Mouse (Mus musculus): ENCODE results near the gene Stx1a. TPM values are rescaled to one million over a fixed set of nuclear protein-coding genes. Genes with fewer than 3 reads are reported as not detected.

Gene Stx1a
- total RNA-seq, 2 experiments from 2014 or later: 3.3 to 3.9 TPM

- intact Hi-C loops (cut with DNase I): no loop called here
- no peak for DNase-seq
These were observed 15.3 kb upstream of the Stx1a start for GRCm38 (mm10) chr5:135007802-135008571.

GRCm38 (mm10) chr5:135008671-135009589 lies 14.4 kb upstream of the Stx1a start, which contains the start of gene Abhd11:
Gene Abhd11, plus strand, starts transcription at chr5:135009152.
- DNase-seq: peak; percentile 98 to 99
- intact Hi-C loops (cut with DNase I): no loop called here

GRCm38 (mm10) chr5:135009590-135010319 lies 13.5 kb upstream of the Stx1a start:
- intact Hi-C loops (cut with DNase I): loop anchor here (5.0 to 10.0 kb wide), 2 partner anchors 183 to 275 kb away; no protein-coding TSS in a partner anchor
- DNase-seq: peak; percentile 93 to 94

GRCm38 (mm10) chr5:135010320-135010709 lies 13.0 kb upstream of the Stx1a start:
- no peak for DNase-seq
- intact Hi-C loops (cut with DNase I): loop anchor here (5.0 to 10.0 kb wide), 2 partner anchors 182 to 274 kb away; no protein-coding TSS in a partner anchor

GRCm38 (mm10) chr5:135010841-135011743 lies 12.2 kb upstream of the Stx1a start:
- intact Hi-C loops (cut with DNase I): loop anchor here (5.0 to 10.0 kb wide), 2 partner anchors 181 to 274 kb away; no protein-coding TSS in a partner anchor
- DNase-seq: no peak

- intact Hi-C loops (cut with DNase I): loop anchor here (5.0 to 10.0 kb wide), 2 partner anchors 180 to 273 kb away; no protein-coding TSS in a partner anchor
- peak in 1 of 2 experiments; percentile 48 for DNase-seq
These were observed 11.3 kb upstream of the Stx1a start for GRCm38 (mm10) chr5:135011809-135012613.

- intact Hi-C loops (cut with DNase I): loop anchor here (5.0 to 10.0 kb wide), 2 partner anchors 179 to 272 kb away; no protein-coding TSS in a partner anchor
- DNase-seq: peak; percentile 67 to 84
These were observed 10.4 kb upstream of the Stx1a start for GRCm38 (mm10) chr5:135012671-135013441.

GRCm38 (mm10) chr5:135015497-135015896 lies 7.8 kb upstream of the Stx1a start:
- peak; percentile 90 to 91 for DNase-seq
- intact Hi-C loops (cut with DNase I): loop anchor here (1.0 to 10.0 kb wide), 4 partner anchors 49 to 269 kb away; partner anchors contain the start of genes Bud23 and Dnajc30

- intact Hi-C loops (cut with DNase I): loop anchor here (10.0 kb wide), 1 partner anchor 269 kb away; no protein-coding TSS in a partner anchor
These were observed 7.0 kb upstream of the Stx1a start for GRCm38 (mm10) chr5:135016224-135016759.

GRCm38 (mm10) chr5:135021814-135022213 lies 1.5 kb upstream of the Stx1a start:
- intact Hi-C loops (cut with DNase I): no loop called here
- DNase-seq: peak; percentile 86 to 90

More at GRCm38 (mm10) chr5:135016224-135016759, 7.0 kb upstream of the Stx1a start:
- no peak for DNase-seq

- intact Hi-C loops (cut with DNase I): no loop called here
- DNase-seq: no peak
These were observed 1.5 kb downstream of the Stx1a start for GRCm38 (mm10) chr5:135024665-135025224.

GRCm38 (mm10) chr5:135025899-135026298 lies 2.6 kb downstream of the Stx1a start:
- no peak for DNase-seq
- intact Hi-C loops (cut with DNase I): no loop called here

GRCm38 (mm10) chr5:135029007-135029854 lies 5.9 kb downstream of the Stx1a start:
- DNase-seq: peak; percentile 61 to 67
- intact Hi-C loops (cut with DNase I): no loop called here

GRCm38 (mm10) chr5:135032581-135032980 lies 9.3 kb downstream of the Stx1a start:
- DNase-seq: no peak
- intact Hi-C loops (cut with DNase I): no loop called here

GRCm38 (mm10) chr5:135034593-135034992 lies 11.3 kb downstream of the Stx1a start:
- DNase-seq: no peak
- intact Hi-C loops (cut with DNase I): no loop called here
